Mouse (Mus musculus): ENCODE measurements around the gene Gpc6. TPM values are rescaled to one million over a fixed set of nuclear protein-coding genes. Genes with fewer than 3 reads are reported as not detected.

Gpc6 gene
- total RNA-seq, 2 experiments from 2014 or later: 35.6 to 41.2 TPM

- DNase-seq: no peak
Observed at GRCm38 (mm10) chr14:117712311-117712710, 787.2 kb downstream of the Gpc6 start.

- DNase-seq: no peak
Observed at GRCm38 (mm10) chr14:117714165-117714564, 789.0 kb downstream of the Gpc6 start.

- no peak for DNase-seq
Observed at GRCm38 (mm10) chr14:117716305-117716704, 791.2 kb downstream of the Gpc6 start.

- no peak for DNase-seq
Observed at GRCm38 (mm10) chr14:117728741-117729140, 803.6 kb downstream of the Gpc6 start.

GRCm38 (mm10) chr14:117755231-117755630 lies 830.1 kb downstream of the Gpc6 start:
- DNase-seq: no peak

GRCm38 (mm10) chr14:117756505-117756904 lies 831.4 kb downstream of the Gpc6 start:
- no peak for DNase-seq

- no peak for DNase-seq
Observed at GRCm38 (mm10) chr14:117757790-117758358, 832.8 kb downstream of the Gpc6 start.

- DNase-seq: no peak
Observed at GRCm38 (mm10) chr14:117760830-117761517, 835.9 kb downstream of the Gpc6 start.

GRCm38 (mm10) chr14:117762934-117763333 lies 837.8 kb downstream of the Gpc6 start:
- DNase-seq: no peak

- no peak for DNase-seq
Observed at GRCm38 (mm10) chr14:117767861-117768260, 842.7 kb downstream of the Gpc6 start.

- no peak for DNase-seq
Observed at GRCm38 (mm10) chr14:117768697-117769096, 843.6 kb downstream of the Gpc6 start.

- no peak for DNase-seq
Observed at GRCm38 (mm10) chr14:117773373-117773772, 848.3 kb downstream of the Gpc6 start.

GRCm38 (mm10) chr14:117777866-117778500 lies 852.9 kb downstream of the Gpc6 start:
- DNase-seq: no peak

- DNase-seq: no peak
Observed at GRCm38 (mm10) chr14:117778538-117779413, 853.7 kb downstream of the Gpc6 start.

GRCm38 (mm10) chr14:117781724-117782123 lies 856.6 kb downstream of the Gpc6 start:
- DNase-seq: no peak

GRCm38 (mm10) chr14:117783671-117784262 lies 858.7 kb downstream of the Gpc6 start:
- DNase-seq: no peak

GRCm38 (mm10) chr14:117784960-117785359 lies 859.8 kb downstream of the Gpc6 start:
- DNase-seq: no peak

GRCm38 (mm10) chr14:117785507-117786085 lies 860.5 kb downstream of the Gpc6 start:
- no peak for DNase-seq

GRCm38 (mm10) chr14:117786647-117787046 lies 861.5 kb downstream of the Gpc6 start:
- DNase-seq: no peak

GRCm38 (mm10) chr14:117794874-117795273 lies 869.8 kb downstream of the Gpc6 start:
- DNase-seq: no peak

GRCm38 (mm10) chr14:117796661-117797060 lies 871.5 kb downstream of the Gpc6 start:
- DNase-seq: no peak

GRCm38 (mm10) chr14:117800399-117800798 lies 875.3 kb downstream of the Gpc6 start:
- DNase-seq: no peak
